Mouse (Mus musculus): ENCODE measurements around the gene D130043K22Rik. TPM values are rescaled to one million over a fixed set of nuclear protein-coding genes. Genes with fewer than 3 reads are reported as not detected.

D130043K22Rik gene
- total RNA-seq, 1 experiment from 2014 or later: 0.76 TPM

- no peak for DNase-seq
These were observed 48.9 kb downstream of the D130043K22Rik start for GRCm38 (mm10) chr13:24893880-24894279.

DNA sequence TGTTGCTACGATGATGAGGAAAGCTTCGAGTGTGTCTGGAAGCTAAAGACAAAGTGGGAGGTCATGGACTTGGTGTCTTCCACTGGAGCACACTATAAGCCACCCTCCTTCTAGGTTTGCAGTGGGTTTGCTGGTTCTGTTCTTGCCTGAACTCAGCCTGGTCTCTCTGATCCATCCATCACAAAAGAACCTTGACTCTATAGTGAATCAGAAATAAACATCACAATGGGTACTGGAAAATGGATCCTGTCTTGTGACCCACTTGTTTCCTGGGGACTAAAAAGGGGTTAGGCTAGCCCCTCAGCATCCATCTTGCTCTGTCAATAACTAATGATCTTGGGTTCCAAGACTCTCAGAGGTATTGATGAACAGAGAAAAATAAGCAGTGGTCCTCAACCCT, 57.0 kb downstream of the D130043K22Rik start:
- no peak for DNase-seq

DNA sequence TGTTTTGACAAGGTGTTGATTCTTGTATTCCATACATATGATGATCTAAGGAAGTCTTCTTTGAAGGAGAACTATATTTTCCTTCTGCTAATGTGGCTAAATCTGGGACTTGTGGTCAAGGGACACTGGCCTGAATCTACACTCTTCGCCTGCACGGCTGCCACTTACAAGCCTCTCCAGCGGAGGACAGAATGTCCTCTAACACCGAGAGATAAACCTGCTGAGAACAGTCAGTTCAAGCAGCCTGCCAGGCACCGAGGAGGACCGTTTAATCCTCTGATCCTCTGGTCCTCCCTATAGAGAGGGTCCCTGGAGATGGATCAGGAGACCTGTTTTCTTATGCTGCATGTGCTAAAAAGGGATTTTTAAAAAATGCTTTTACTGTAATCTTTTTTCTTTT, 58.5 kb downstream of the D130043K22Rik start:
- DNase-seq: no peak

- DNase-seq: no peak
These were observed 60.5 kb downstream of the D130043K22Rik start for GRCm38 (mm10) chr13:24905422-24905821.

DNA sequence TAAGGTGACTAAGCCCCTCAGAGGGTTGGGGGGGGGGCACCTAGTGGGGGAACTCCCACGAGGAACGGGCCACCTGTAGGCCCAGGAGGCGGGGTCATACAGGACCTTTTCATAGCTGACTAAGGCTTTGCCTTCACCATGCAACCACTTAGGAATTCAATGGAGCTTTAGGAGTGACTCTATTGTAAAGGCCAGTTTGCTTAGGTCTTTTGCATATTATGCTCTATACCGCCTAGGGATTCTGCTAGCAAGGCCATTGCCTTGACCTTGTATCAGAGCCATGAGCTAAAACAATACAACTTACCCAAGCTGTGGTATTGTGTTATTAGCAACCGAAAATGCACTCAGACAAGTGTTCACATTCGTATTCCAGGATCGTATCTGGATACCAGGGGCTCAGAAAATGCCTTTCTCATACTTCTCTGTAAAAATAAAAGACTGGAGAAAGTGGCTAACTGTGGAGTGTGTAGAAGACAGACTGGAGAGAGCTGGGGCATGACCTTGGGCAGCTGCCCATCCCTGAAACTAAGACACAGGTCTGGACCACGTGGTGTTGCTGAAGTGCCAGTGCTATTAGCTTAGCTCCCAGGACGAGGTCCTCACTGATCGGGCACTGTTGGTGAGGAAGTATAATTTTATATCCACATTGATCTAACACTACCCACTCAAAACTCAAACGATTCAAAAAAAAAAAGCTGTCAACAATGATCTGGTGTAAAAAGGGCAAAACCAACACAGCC, 62.1 kb downstream of the D130043K22Rik start:
- peak; percentile 18 for DNase-seq

DNA sequence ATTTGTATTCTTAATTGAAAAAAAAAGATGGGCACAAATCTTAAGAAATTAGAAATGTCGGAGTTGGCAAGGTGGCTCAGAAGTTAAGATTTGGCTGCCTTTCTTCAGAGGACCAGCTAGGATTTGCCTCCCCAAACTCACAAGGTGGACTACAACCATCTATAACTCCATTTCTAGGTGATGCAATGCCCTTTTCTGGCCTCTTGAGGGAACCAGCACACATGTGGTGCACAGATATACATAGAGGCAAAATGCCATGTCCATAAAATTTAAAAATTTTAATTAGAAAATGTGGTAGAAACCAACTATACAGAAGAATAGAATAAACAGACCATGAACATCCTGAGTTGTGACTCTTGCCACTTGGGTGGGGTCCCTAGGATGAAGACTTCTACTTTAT, 64.2 kb downstream of the D130043K22Rik start:
- no peak for DNase-seq

- no peak for DNase-seq
These were observed 68.6 kb downstream of the D130043K22Rik start for GRCm38 (mm10) chr13:24913576-24913975.

GRCm38 (mm10) chr13:24914915-24915314, 70.0 kb downstream of the D130043K22Rik start:
- no peak for DNase-seq

- no peak for DNase-seq
These were observed 70.9 kb downstream of the D130043K22Rik start for GRCm38 (mm10) chr13:24915831-24916230.

GRCm38 (mm10) chr13:24920333-24920977, 75.5 kb downstream of the D130043K22Rik start:
- DNase-seq: peak; percentile 31

GRCm38 (mm10) chr13:24921281-24921680, 76.3 kb downstream of the D130043K22Rik start:
- no peak for DNase-seq

GRCm38 (mm10) chr13:24923991-24924390, 79.1 kb downstream of the D130043K22Rik start:
- DNase-seq: no peak

- no peak for DNase-seq
These were observed 85.7 kb downstream of the D130043K22Rik start for GRCm38 (mm10) chr13:24930591-24930990.

DNA sequence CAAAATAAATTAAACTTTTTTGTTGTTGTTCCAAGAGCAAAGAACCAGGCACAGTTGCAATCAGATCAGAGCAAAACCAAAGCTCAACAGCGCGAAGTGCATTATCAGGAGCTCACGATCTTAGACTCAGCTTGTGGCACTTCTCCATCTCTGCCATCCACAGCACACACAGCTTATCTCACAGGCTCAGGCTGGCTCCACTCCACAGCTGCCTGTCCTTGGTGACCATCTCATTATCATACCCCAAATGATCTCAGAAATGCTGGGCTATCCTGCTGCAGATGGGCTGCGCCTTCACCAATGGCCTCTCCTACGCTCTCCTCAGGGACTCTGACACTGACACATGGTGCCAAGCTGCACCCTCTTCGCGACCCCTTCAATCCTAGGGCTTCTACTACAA, 88.3 kb downstream of the D130043K22Rik start:
- DNase-seq: no peak

- no peak for DNase-seq
These were observed 91.8 kb downstream of the D130043K22Rik start for GRCm38 (mm10) chr13:24936772-24937107.

DNA sequence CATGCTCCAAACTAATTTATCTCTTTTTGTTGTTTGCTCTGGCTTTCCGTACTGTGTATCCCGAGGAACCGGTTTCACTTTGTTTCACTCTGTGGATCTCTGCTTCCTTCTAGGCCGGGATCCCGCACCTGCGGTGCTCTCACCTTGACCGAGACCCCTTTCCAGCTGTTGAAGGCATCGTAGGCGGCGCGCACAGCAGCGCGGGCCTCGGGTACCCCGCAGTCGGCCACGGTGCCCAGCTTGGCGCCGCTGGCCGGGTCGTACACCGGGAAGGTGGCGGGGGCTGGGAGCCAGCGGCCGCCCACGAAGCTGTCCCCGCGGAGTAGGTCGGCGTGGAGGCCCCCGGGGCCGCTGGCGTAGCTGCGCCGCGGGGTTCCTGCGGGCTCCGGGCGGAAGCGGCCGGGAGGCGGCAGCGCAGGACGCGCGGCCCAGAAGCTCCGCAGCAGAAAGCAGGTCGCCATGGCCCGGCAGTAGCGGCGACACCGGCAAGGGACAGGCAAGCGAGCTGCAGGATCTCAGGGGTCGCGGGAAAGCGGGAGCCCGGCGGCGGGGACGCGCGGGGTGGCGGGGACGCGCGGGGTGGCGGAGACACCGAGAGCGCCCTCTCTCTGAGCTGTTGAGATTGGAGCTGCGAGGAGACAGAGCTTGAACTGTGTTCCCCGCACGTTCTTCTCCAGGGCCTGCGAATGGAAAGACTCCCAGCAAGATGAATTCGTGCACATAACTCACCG, 92.3 kb downstream of the D130043K22Rik start, which contains the start of gene Aldh5a1:
TSS of gene Aldh5a1 (minus strand) at position 554 of the 731 bp plus-strand sequence.
- peak; percentile 79 for DNase-seq

GRCm38 (mm10) chr13:24937839-24938166, 92.9 kb downstream of the D130043K22Rik start:
- no peak for DNase-seq

DNA sequence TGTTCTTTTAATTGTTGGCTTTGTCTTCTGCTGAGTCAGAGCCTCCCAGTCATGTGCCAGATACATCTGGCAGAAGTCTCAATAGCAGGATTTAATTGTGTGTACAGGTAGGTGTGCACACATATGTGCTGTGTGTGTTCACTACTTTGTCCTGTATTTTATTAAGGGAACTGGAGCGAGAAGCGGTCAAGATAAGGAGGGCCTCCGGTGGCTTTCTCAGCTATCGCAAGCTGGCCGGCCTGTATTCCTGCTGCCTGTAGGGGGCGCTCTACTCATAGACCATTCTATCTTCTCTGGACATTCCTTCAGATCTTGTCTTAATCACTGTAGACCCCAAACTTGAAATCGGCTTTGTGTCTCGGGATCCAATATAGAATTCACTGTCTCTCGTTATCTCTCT, 93.7 kb downstream of the D130043K22Rik start:
- DNase-seq: peak; percentile 80

DNA sequence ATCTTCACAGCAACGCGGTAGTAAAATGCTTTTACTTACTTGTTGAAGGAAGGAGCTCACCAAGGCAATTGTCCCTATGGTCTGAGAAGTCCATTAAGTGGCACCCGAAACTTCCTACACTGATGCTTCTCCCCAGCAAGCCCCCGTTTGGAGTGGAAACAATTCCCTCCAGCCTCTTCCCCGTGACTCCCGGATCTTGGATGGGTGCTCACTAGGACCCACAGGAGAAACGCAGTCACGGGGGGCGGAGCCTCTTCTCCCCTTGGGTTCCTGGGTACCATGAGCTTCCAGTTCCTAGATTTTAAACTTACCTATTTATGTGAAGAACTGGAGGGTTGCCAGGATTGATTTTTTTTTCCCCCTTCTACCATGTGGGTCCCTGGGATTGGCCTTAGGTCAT, 94.5 kb downstream of the D130043K22Rik start:
- DNase-seq: no peak

- no peak for DNase-seq
These were observed 97.8 kb downstream of the D130043K22Rik start, which contains the start of gene Gpld1 for GRCm38 (mm10) chr13:24942512-24943282. Gpld1 (plus strand) TSS chr13:24943152.

- no peak for DNase-seq
These were observed 98.4 kb downstream of the D130043K22Rik start for GRCm38 (mm10) chr13:24943303-24943702.

DNA sequence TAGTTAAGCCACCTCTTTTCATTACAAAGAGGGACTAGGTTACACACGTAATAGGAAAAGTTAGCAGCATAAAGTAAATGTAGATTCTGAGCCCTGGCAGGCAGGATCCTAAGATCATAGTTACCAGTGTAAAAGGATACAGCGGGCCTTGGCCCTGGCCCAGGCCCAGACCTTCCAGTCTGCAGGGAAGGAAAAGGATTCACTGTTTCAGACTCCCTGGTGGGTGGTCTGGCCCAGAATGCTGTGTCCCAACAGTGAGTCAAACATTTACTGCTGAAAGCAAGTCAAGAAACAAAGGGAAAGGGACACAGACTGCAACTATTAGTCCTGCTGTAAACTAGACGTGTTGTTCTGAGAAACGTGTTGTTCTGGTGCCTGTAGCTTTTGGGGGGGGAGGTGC, 100.6 kb downstream of the D130043K22Rik start:
- no peak for DNase-seq

Data from adrenal gland, postnatal 25 days (tissue).